Mouse (Mus musculus): ENCODE measurements at regions not wholly inside any gene's neighbourhood (a gene's known extent, or its start where the extent isn't known, plus 50 kb on each side); places are given as distances from the start of the nearest gene placed in this dataset.

DNA sequence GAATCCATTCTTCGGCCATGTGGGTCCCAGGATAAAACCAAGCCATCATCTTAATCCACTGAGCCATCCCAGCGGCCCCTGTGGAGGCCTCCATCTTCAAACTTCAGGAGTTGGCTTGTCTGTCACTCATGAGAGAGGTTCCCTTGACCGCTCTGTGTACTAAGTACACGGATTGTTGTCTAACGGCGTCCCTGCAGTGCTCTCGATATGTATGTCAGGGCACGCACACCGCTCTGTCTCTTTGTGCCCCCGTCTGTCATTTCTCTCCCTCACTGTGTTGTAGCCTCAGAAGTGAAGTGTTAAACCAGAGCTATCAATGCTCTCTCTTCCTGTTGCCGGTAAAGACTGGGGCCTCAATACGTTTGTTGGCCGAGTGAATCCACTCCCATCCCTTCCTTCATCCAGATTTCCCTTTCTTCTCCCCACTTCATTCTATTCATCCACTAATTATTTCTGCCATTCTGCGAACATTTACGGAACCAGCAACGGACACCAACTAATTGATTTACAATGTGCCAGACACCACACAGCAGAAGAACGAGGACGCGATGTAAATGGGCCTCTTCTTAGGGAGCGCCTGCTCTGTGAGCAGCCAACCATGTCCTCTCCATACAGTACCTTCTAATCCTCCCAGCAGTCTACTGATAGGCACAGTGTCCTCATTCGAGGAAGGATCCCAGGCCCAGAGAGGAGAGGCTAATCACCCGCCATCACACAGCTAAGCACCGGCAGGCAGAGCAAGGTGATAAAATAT lies 199.6 kb downstream of the Gm11011 start:
- TF ChIP-seq CTCF (IDR thresholded peaks at IDR 0.05; ENCODE audit: low read depth) (no peak), EP300 (optimal IDR thresholded peaks at IDR 0.05) (no peak)

Measured in stomach, postnatal 0 days (tissue).